Mouse (Mus musculus) hindbrain, postnatal 0 days (tissue): ENCODE data around the gene Dtnbp1. TPM values are rescaled to one million over a fixed set of nuclear protein-coding genes. Genes with fewer than 3 reads are reported as not detected.

Source experiments
- ATAC-seq: fragments of 200-750 bp; cut with Nextera tagmentation; 2 replicates; pipeline ENCODE4 v1.8.0; 2017; ENCODE audit warnings: mild to moderate bottlenecking, moderate TSS enrichment, moderate library complexity
- DNase-seq: peaks from one replicate; pipeline ENCODE4 v3.0.0-alpha.2; 2015; ENCODE audit warnings: low spot score
- H3K27ac ChIP-seq: fragments of 300-500 bp; sonication (generic); 2 replicates; pipeline ENCODE4 v1.5.1; 2014; ENCODE audit warnings: mild to moderate bottlenecking
- H3K27me3 ChIP-seq: fragments of 300-500 bp; sonication (generic); 2 replicates; pipeline ENCODE4 v1.6.1; 2014; ENCODE audit warnings: low read length, mixed read lengths; ENCODE audit not compliant: insufficient read depth
- H3K36me3 ChIP-seq: fragments of 300-500 bp; sonication (generic); 2 replicates; pipeline ENCODE4 v1.6.1; 2014; ENCODE audit warnings: low read length, mixed read lengths; ENCODE audit not compliant: insufficient read depth
- H3K4me1 ChIP-seq: fragments of 300-500 bp; sonication (generic); 2 replicates; pipeline ENCODE4 v1.6.1; 2014; ENCODE audit warnings: antibody characterized with exemption, low read length, mixed read lengths; ENCODE audit not compliant: insufficient read depth
- H3K4me2 ChIP-seq: fragments of 300-500 bp; sonication (generic); 2 replicates; pipeline ENCODE4 v1.6.1; 2014; ENCODE audit warnings: low read depth, mild to moderate bottlenecking, low read length, moderate library complexity, mixed read lengths
- H3K4me3 ChIP-seq: fragments of 300-500 bp; sonication (generic); 2 replicates; pipeline ENCODE4 v1.5.1; 2014; ENCODE audit warnings: low read length
- H3K9ac ChIP-seq: fragments of 300-500 bp; sonication (generic); replicated peaks from 2 replicates; pipeline ENCODE4 v1.6.1; 2014; ENCODE audit warnings: mild to moderate bottlenecking, low read length, moderate library complexity, mixed read lengths
- H3K9me3 ChIP-seq: fragments of 300-500 bp; sonication (generic); 2 replicates; pipeline ENCODE4 v1.6.1; 2016; ENCODE audit warnings: low read length, mixed read lengths
- CTCF ChIP-seq: IDR thresholded peaks from 2 replicates; pipeline ENCODE4 v1.5.1; 2016; ENCODE audit warnings: antibody characterized with exemption, control low read depth, low read depth
- WGBS: fragments of 180-500 bp; shearing (Covaris S2); extraction: QIAGEN DNeasy Blood & Tissue Kit; methylation state at CpG from one replicate; pipeline ENCODE4 v1.1.7; 2014; 5-methylcytosine and 5-hydroxymethylcytosine counted together
- polyA plus RNA-seq: library from polyadenylated mRNA; unstranded; fragments of >200 nt; fragmentation: Nextera tagmentation; extraction: Ambion mirVana; gene quantifications from 2 replicates; pipeline ENCODE4 v1.2.1, GENCODE M21; 2015
- total RNA-seq: library from RNA; depleted of rRNA; stranded (reverse); fragments of >200 nt; gene quantifications from 2 replicates; pipeline ENCODE4 v1.2.3, GENCODE M21; 2014

The Dtnbp1 gene
- total and polyA plus RNA-seq, 2 experiments from 2014 or later = 90.7 to 127 TPM

DNA sequence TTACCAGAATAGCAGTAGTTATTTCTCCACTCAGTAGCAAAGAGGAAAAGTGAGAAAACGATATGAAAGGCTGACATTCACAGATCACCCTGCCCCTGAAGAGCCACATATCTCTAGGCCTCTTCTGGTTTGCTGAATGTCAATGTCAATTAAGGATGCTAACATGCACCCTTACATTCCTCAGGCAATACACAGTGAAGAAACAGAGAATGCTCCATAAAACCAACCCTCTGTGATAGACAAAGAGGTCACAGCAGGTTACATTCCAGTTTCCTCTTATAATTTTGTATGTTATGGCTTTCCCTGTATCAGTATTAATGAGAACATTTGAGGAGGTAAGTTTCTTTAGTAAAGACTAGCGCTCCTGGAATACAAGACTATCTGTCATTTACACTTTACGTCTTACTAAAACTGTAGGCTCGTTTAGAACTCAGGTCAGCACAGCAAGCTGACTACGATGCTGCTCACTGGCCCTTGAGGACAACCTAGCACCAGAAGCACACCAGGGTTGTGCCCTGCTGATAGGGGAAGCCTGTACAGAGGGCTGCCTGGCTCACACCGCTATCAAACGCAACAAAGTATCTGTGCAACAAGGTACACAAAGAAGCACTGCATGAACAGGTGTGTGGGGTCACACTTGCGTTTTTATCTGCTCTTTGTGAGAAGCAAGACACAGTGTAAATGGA, 48.3 kb downstream of the Dtnbp1 start:
- no peaks in the 10 kb centered on the region for H3K27me3 ChIP-seq
- TF ChIP-seq CTCF = no peak
- no peaks in the 10 kb centered on the region for H3K9me3 ChIP-seq
- no peak overlapping the region for H3K9ac ChIP-seq
- H3K4me2 ChIP-seq = no peak overlapping the region
- ATAC-seq (no peak), DNase-seq (no peak)
- no peaks in the 10 kb centered on the region for H3K36me3 ChIP-seq
- H3K4me3 ChIP-seq = no peak overlapping the region
- WGBS = 82% methylated on average over 8 of the region's 8 CpGs
- no peak overlapping the region for H3K27ac ChIP-seq
- H3K4me1 ChIP-seq = no peaks in the 10 kb centered on the region

DNA sequence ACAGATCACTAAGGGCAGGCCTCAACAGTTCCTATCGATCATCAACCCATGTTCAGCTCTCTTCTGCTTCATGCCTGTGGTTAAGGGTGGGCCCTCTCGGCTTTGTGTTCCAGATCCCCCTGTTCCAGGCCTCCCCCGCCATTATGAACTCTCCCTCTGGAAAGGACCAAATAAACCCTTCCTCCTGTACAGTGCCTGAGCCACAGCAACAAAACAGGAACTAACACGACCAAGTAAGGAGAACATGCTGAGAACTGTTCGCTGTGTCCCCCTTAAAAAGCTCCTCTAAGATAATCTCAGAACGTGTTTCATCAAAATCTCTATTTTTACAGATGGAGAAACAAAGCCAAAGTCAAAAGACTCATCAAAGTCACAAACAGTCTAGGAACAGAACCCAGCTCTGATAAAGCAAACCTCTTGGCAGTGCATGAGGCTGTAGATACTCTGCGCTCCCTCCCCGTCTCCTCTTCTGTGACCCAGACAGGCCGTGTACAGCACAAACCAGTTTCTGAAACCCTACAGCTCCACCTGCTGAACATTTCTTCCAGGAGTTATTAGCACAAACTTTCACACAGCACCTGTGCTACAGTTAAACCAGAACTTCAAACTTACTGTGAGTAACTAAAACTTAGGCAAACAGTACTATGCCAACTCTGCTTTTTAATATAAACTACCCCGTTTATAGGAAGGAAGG, 49.4 kb downstream of the Dtnbp1 start:
- ATAC-seq (no peak), DNase-seq (peak; percentile 53)
- Histone ChIP-seq H3K4me3 (no peak overlapping the region), H3K27ac (no peak overlapping the region), H3K4me2 (no peak overlapping the region), H3K4me1 (peaks cover 5% of the 10 kb centered on the region; the same call in 1 of the 2 replicates), H3K27me3 (no peaks in the 10 kb centered on the region), H3K9me3 (no peaks in the 10 kb centered on the region), H3K36me3 (no peaks in the 10 kb centered on the region), H3K9ac (no peak overlapping the region)
- TF ChIP-seq CTCF = peak; percentile 54
- WGBS = 69% methylated on average over 10 of the region's 10 CpGs

DNA sequence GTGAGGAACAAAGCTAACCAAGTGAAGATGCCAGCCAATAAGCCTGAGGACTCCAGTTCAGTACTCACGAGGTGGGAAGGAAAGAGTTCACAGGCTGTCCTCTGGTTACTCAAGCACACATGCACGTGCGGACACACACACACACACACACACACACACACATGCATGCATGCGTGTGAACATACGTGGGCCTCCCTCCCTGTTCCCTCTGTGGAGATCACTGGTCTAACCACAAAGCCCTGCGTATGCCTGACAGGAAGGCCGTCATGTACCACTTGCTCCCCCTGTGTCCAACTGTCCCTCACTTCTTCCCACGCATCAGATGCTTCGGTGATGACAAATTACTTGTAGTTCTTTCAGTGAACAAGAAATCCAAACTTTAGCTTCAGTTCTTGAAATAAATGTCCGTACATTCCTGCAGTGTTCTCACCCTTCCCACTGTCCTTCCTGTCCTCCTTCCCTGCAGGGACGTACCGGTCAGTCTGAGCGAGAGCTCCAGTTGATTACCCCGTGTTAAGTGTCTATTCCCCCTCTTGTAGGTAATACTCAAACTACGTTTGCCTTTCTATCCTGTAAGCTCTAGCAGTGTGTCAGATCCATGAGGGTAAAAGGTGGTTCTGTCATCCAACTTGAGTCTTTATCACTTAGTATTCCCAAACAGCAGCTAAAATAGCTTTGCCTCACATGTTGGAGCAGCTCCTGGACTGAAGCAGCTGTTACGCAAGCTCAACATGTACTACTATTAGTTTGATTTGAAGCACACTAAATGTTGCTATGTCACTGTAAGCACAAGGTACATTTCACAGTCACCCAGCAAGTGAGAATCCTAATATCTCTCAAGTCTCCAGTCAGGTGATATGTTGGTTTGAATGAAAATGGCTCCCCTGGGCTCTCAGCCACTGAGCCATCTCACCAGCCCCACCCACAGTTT, 53.4 kb downstream of the Dtnbp1 start:
- H3K27ac ChIP-seq = no peak overlapping the region
- no peak overlapping the region for H3K4me2 ChIP-seq
- H3K36me3 ChIP-seq = no peaks in the 10 kb centered on the region
- DNase-seq (no peak), ATAC-seq (no peak)
- H3K4me3 ChIP-seq = no peak overlapping the region
- 0 out of 2 replicates have a peak, but pooled peaks have one; percentile 1 for TF ChIP-seq CTCF
- H3K9ac ChIP-seq = no peak overlapping the region
- peaks cover 6% of the 10 kb centered on the region for H3K4me1 ChIP-seq
- no peaks in the 10 kb centered on the region for H3K9me3 ChIP-seq
- WGBS = 87% methylated on average over 16 of the region's 16 CpGs
- no peaks in the 10 kb centered on the region for H3K27me3 ChIP-seq

DNA sequence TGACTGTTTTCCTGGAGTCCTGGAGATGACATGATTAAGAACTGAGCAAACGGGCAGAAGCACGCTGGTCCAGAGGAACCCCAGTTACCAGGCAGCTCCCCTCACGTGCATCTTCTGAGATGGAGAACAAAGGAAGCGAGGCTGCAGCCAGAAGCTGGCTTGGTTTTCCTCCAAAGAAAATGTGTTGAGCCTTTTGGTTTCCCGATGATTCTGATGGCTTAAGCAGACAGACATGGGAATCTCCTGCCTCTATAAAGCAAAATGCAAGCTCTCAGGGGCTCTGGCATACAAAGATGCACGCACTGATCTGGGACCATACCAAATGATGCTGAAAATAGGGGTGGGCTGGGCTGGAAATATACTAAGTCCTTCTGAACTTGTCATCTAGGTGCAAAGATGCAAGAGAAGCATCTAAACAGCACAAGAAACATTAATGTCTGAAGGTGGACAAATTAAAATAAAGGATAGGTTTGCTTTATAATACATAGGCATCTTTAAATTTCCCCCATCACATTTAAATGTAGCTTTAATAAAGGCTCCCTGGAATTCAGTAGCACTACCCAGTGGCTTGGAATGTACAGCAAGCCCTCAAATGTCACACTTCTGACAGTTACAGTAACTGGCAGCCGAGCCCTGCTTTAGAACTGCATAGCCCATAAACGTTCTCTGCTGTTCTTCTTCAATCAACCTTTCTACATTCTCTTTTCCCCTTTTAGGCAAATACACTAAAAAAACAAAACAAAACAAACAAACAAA, 54.9 kb downstream of the Dtnbp1 start:
- Histone ChIP-seq H3K4me2 (peak overlapping the region; percentile 62), H3K36me3 (no peaks in the 10 kb centered on the region), H3K4me3 (peak overlapping the region; percentile 45), H3K27ac (peak overlapping the region; percentile 86), H3K27me3 (no peaks in the 10 kb centered on the region), H3K4me1 (peaks cover 6% of the 10 kb centered on the region), H3K9me3 (no peaks in the 10 kb centered on the region), H3K9ac (peak overlapping the region; percentile 65)
- peak; percentile 89 for ATAC-seq
- 5% methylated on average over 8 of the region's 8 CpGs for WGBS
- peak; percentile 82 for DNase-seq
- TF ChIP-seq CTCF = no peak

DNA sequence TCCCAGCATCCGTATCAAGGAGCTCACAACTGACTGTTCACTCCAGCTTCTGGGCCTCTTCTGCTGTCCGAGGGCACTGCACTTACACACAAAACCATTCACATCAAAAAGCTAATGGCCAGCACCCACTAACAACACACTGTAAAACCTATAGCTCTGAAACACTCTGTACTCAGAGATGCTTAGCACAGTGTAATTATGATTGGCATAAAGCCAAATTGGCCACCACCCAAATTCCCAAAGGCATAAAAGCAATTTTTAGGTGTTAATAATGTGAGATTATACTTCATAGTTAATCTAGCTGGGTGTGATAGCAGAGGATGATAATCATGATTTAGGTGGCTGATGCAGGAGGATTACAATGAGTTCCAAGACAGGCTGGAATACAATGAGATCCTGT, 58.3 kb downstream of the Dtnbp1 start:
- ATAC-seq (no peak), DNase-seq (no peak)
- 37% methylated on average over 2 of the region's 2 CpGs for WGBS
- Histone ChIP-seq H3K36me3 (no peaks in the 10 kb centered on the region), H3K9ac (no peak overlapping the region), H3K4me3 (no peak overlapping the region), H3K9me3 (no peaks in the 10 kb centered on the region), H3K4me2 (no peak overlapping the region), H3K4me1 (peaks cover 6% of the 10 kb centered on the region), H3K27ac (no peak overlapping the region), H3K27me3 (no peaks in the 10 kb centered on the region)
- no peak for TF ChIP-seq CTCF

DNA sequence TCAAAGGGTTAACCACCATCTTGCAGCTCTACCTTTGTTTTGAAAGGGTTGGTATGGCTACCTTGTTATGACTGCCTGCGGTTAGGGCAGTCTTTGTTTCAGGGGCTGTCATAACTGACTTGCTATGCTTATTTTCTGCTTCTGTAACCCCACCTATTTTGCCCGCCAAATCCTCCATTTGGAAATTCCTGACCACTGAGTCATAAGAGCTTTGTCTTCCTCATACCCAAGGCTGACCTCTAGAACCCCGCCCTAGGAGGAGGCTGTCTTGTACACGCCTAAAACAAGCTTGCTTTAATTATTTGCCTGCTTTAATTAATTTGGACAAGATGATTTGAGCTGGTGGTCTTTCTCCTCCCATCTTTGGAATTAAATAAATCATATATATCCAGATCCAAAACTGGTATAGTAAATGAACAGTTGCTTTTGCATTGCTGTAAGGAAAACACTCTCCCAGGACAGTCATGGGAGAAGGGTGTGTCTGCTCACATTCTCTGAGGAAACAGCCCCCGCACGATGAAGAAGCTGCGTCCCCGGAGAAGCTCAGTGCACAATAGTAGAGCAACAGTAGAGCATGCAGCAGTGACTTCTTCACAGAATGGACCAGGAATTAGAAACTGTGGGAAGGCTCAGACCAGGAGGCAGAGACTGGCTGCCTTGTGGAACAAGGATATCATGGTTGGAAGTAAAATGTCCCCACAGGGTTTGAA, 62.5 kb downstream of the Dtnbp1 start:
- Histone ChIP-seq H3K9ac (no peak overlapping the region), H3K4me1 (no peaks in the 10 kb centered on the region), H3K4me3 (no peak overlapping the region), H3K27me3 (no peaks in the 10 kb centered on the region), H3K9me3 (no peaks in the 10 kb centered on the region), H3K36me3 (no peaks in the 10 kb centered on the region), H3K27ac (no peak overlapping the region), H3K4me2 (no peak overlapping the region)
- TF ChIP-seq CTCF = no peak
- ATAC-seq = no peak
- no peak for DNase-seq
- WGBS = 63% methylated on average over 8 of the region's 8 CpGs
